Mouse (Mus musculus): ENCODE data around the gene Stk40.

The Stk40 gene

GRCm38 (mm10) chr4:126109613-126110373, 6.0 kb downstream of the Stk40 start:
- POLR2A ChIA-PET: interaction anchor here in 3 of 4 experiments (0.6 to 2.1 kb wide), 11 partner anchors 10 to 146 kb away, joined by 3 to 8 read pairs (median 3); partner anchors contain the start of genes Lsm10 (in 1 of the 3), Map7d1 (in 1 of the 3) and Oscp1 (in 1 of the 3)
- CTCF ChIA-PET: interaction anchor here in 2 of 4 experiments (0.5 to 2.8 kb wide), 4 partner anchors 13 to 32 kb away, joined by 3 to 13 read pairs (median 6); partner anchors contain the start of gene Lsm10 (in 1 of the 2)

- CTCF ChIA-PET: interaction anchor here in 3 of 4 experiments (0.5 to 2.8 kb wide), 9 partner anchors 8 to 52 kb away, joined by 3 to 13 read pairs (median 4); partner anchors contain the start of gene Sh3d21 (in 1 of the 3)
- POLR2A ChIA-PET: interaction anchor here in 3 of 4 experiments (0.5 to 2.1 kb wide), 13 partner anchors 8 to 171 kb away, joined by 3 to 8 read pairs (median 3); partner anchors contain the start of genes Lsm10 (in 1 of the 3) and Oscp1 (in 1 of the 3)
Measured at GRCm38 (mm10) chr4:126110374-126111152, 6.8 kb downstream of the Stk40 start.

- ChIA-PET POLR2A (interaction anchor here in 2 of 4 experiments (0.5 to 2.1 kb wide), 10 partner anchors 8 to 172 kb away, joined by 3 to 8 read pairs (median 3); partner anchors contain the start of gene Lsm10 (in 1 of the 2)), CTCF (interaction anchor here in 3 of 4 experiments (0.8 to 2.8 kb wide), 7 partner anchors 9 to 52 kb away, joined by 3 to 13 read pairs (median 4); partner anchors contain the start of gene Sh3d21 (in 1 of the 3))
Measured at GRCm38 (mm10) chr4:126111153-126111549, 7.4 kb downstream of the Stk40 start.

- POLR2A ChIA-PET: interaction anchor here in 3 of 4 experiments (0.8 to 2.8 kb wide), 9 partner anchors 8 to 29 kb away, joined by 3 to 12 read pairs (median 5); partner anchors contain the start of genes Lsm10 (in 1 of the 3) and Stk40 (in 1 of the 3)
Measured at GRCm38 (mm10) chr4:126113243-126113642, 9.5 kb downstream of the Stk40 start.

GRCm38 (mm10) chr4:126113943-126114342, 10.2 kb downstream of the Stk40 start:
- ChIA-PET CTCF (interaction anchor here (0.6 to 2.9 kb wide), 22 partner anchors 10 to 1007 kb away, joined by 3 to 21 read pairs (median 5); partner anchors contain the start of genes Eva1b (in 1 of the 4), Lsm10 (in 1 of the 4), Sh3d21 (in 1 of the 4) and Stk40 (in 1 of the 4)), POLR2A (interaction anchor here in 3 of 4 experiments (0.6 to 2.8 kb wide), 10 partner anchors 8 to 125 kb away, joined by 3 to 12 read pairs (median 4); partner anchors contain the start of gene Stk40 (in 1 of the 3))

More at GRCm38 (mm10) chr4:126113243-126113642, 9.5 kb downstream of the Stk40 start:
- CTCF ChIA-PET: interaction anchor here (0.6 to 2.9 kb wide), 9 partner anchors 9 to 28 kb away, joined by 3 to 21 read pairs (median 6); partner anchors contain the start of genes Lsm10 (in 1 of the 4) and Stk40 (in 1 of the 4)

- POLR2A ChIA-PET: interaction anchor here in 2 of 4 experiments (0.8 to 2.1 kb wide), 5 partner anchors 9 to 23 kb away, joined by 3 to 5 read pairs (median 4); partner anchors contain the start of gene Lsm10 (in 2 of the 2)
- CTCF ChIA-PET: interaction anchor here in 3 of 4 experiments (0.5 to 2.9 kb wide), 3 partner anchors 9 to 1873 kb away, joined by 4 to 21 read pairs (median 4); no protein-coding TSS in a partner anchor
Measured at GRCm38 (mm10) chr4:126115411-126115810, 11.7 kb downstream of the Stk40 start.

- CTCF ChIA-PET: interaction anchor here in 1 of 4 experiments (1.2 kb wide), 1 partner anchor 9 kb away, joined by 4 read pairs; no protein-coding TSS in a partner anchor
- POLR2A ChIA-PET: interaction anchor here in 3 of 4 experiments (0.7 to 2.1 kb wide), 6 partner anchors 9 to 133 kb away, joined by 3 to 5 read pairs (median 4); partner anchors contain the start of gene Lsm10 (in 2 of the 3)
Measured at GRCm38 (mm10) chr4:126115871-126116521, 12.2 kb downstream of the Stk40 start.

- POLR2A ChIA-PET: interaction anchor here in 2 of 4 experiments (1.0 to 2.6 kb wide), 4 partner anchors 10 to 33 kb away, joined by 3 to 6 read pairs (median 4); no protein-coding TSS in a partner anchor
Measured at GRCm38 (mm10) chr4:126117116-126117515, 13.4 kb downstream of the Stk40 start.

GRCm38 (mm10) chr4:126118651-126119050, 14.9 kb downstream of the Stk40 start:
- ChIA-PET CTCF (interaction anchor here in 2 of 4 experiments (0.7 to 1.0 kb wide), 2 partner anchors 32 to 34 kb away, joined by 3 to 4 read pairs; no protein-coding TSS in a partner anchor), POLR2A (interaction anchor here in 2 of 4 experiments (1.0 to 2.6 kb wide), 5 partner anchors 11 to 32 kb away, joined by 4 to 6 read pairs (median 5); no protein-coding TSS in a partner anchor)

More at GRCm38 (mm10) chr4:126117116-126117515, 13.4 kb downstream of the Stk40 start:
- CTCF ChIA-PET: interaction anchor here in 2 of 4 experiments (0.5 to 1.1 kb wide), 2 partner anchors 10 to 31 kb away, joined by 3 to 6 read pairs; no protein-coding TSS in a partner anchor

- CTCF ChIA-PET: interaction anchor here in 2 of 4 experiments (0.6 to 1.0 kb wide), 3 partner anchors 16 to 34 kb away, joined by 3 to 4 read pairs (median 4); partner anchors contain the start of gene Stk40 (in 1 of the 2)
- POLR2A ChIA-PET: interaction anchor here in 1 of 4 experiments (1.6 to 2.6 kb wide), 3 partner anchors 13 to 32 kb away, joined by 4 to 6 read pairs (median 5); no protein-coding TSS in a partner anchor
Measured at GRCm38 (mm10) chr4:126119051-126119450, 15.3 kb downstream of the Stk40 start.

GRCm38 (mm10) chr4:126120052-126120451, 16.3 kb downstream of the Stk40 start:
- POLR2A ChIA-PET: interaction anchor here in 2 of 4 experiments (0.9 to 2.2 kb wide), 2 partner anchors 8 to 9 kb away, joined by 3 to 6 read pairs; no protein-coding TSS in a partner anchor
- CTCF ChIA-PET: no interaction called here

- CTCF ChIA-PET: no interaction called here
- POLR2A ChIA-PET: interaction anchor here in 2 of 4 experiments (0.9 to 2.2 kb wide), 3 partner anchors 9 to 11 kb away, joined by 3 to 6 read pairs (median 4); no protein-coding TSS in a partner anchor
Measured at GRCm38 (mm10) chr4:126120506-126120905, 16.7 kb downstream of the Stk40 start.

GRCm38 (mm10) chr4:126123309-126124040, 19.7 kb downstream of the Stk40 start:
- ChIA-PET POLR2A (interaction anchor here in 3 of 4 experiments (0.7 to 1.9 kb wide), 6 partner anchors 10 to 77 kb away, joined by 3 to 5 read pairs (median 3); partner anchors contain the start of genes Mrps15 (in 2 of the 3), Lsm10 (in 1 of the 3) and Stk40 (in 1 of the 3)), CTCF (interaction anchor here in 2 of 4 experiments (0.7 to 1.1 kb wide), 2 partner anchors 30 to 39 kb away, joined by 3 to 4 read pairs; no protein-coding TSS in a partner anchor)

GRCm38 (mm10) chr4:126130502-126130901, 26.7 kb downstream of the Stk40 start:
- POLR2A ChIA-PET: interaction anchor here in 2 of 4 experiments (0.9 to 2.4 kb wide), 4 partner anchors 9 to 73 kb away, joined by 3 to 11 read pairs (median 4); no protein-coding TSS in a partner anchor
- CTCF ChIA-PET: interaction anchor here in 2 of 4 experiments (0.9 to 2.0 kb wide), 5 partner anchors 16 to 179 kb away, joined by 3 to 4 read pairs (median 3); partner anchors contain the start of gene Eva1b (in 1 of the 2)
